Mouse (Mus musculus): Measurements from ENCODE around the gene Prl6a1.

Gene Prl6a1

GRCm38 (mm10) chr13:27312334-27313225 lies at the start of gene Prl6a1:
TSS of gene Prl6a1 (plus strand) at chr13:27312627.
- no peak for DNase-seq (ENCODE audit: low read depth, low spot score)

GRCm38 (mm10) chr13:27334989-27335388 lies 22.6 kb downstream of the Prl6a1 start:
- DNase-seq (ENCODE audit: low read depth, low spot score), result no peak

GRCm38 (mm10) chr13:27342733-27343275 lies 30.4 kb downstream of the Prl6a1 start:
- DNase-seq (ENCODE audit: low read depth, low spot score), result no peak

GRCm38 (mm10) chr13:27345373-27345772 lies 32.9 kb downstream of the Prl6a1 start, which contains the start of gene Prl8a2:
TSS of gene Prl8a2 (plus strand) at chr13:27345673.
- no peak for DNase-seq (ENCODE audit: low read depth, low spot score)
